Mouse (Mus musculus) bone marrow macrophage, adult 2 months (primary cell): ENCODE measurements around the gene Rptor.

Source experiments
- CTCF ChIP-seq: IDR thresholded peaks from 2 replicates; pipeline ENCODE4 v1.5.1; 2012; ENCODE audit warnings: low read depth, mild to moderate bottlenecking, low read length, moderate library complexity
- POLR2A ChIP-seq: IDR thresholded peaks from 2 replicates; pipeline ENCODE4 v1.6.1; 2012; ENCODE audit warnings: mild to moderate bottlenecking, low read depth, low read length, borderline replicate concordance

DNA sequence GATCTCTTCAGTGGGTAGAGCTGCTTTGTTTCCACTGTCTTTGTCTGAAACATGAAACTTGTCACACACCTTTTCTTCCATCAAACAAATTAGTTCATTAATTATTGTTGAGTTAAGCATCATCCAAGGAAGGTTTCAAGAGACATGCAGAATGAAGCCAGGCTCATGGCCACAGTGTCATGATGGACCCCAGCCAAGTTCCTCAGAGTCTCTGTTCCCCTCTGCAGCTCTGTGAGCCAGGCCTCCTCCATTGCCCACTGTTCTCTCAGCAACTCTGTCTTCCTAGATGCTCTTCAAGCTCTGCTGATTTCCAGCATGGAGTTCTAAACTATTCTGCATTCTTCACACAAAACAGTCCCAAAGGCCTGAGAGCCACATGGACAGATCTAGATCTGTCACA, 85.3 kb downstream of the Rptor start:
- TF ChIP-seq CTCF = no peak
- TF ChIP-seq POLR2A = no peak
